Mouse (Mus musculus): ENCODE data around the gene Gpr25. TPM values are rescaled to one million over a fixed set of nuclear protein-coding genes. Genes with fewer than 3 reads are reported as not detected.

Gpr25 gene
- 0.36 and 0.55 TPM in 2 replicates for polyA plus RNA-seq (2012; rRNA removed)

GRCm38 (mm10) chr1:136260635-136261238, at the start of gene Gpr25:
Gene Gpr25 (minus strand): TSS chr1:136260873.
- Histone ChIP-seq H3K27me3 (ENCODE audit: control insufficient read depth, insufficient read depth, low read length) (peaks cover 30% of the 10 kb centered on the region), H3K36me3 (ENCODE audit: control insufficient read depth, insufficient read depth, low read length) (no peaks in the 10 kb centered on the region), H3K4me3 (ENCODE audit: low read depth, low read length) (peak within 1 kb of the TSS; percentile 59), H3K4me1 (ENCODE audit: control insufficient read depth, insufficient read depth, insufficient read length, low read length) (peaks cover 11% of the 10 kb centered on the region), H3K27ac (ENCODE audit: insufficient read depth, low read depth, low read length) (no peak within 1 kb of the TSS)
- TF ChIP-seq CTCF (IDR thresholded peaks at IDR 0.05; ENCODE audit: extremely low read depth, insufficient read length, insufficient replicate concordance, low read depth, low read length): no peak
- no peak for TF ChIP-seq POLR2A (IDR thresholded peaks at IDR 0.05; ENCODE audit: low read depth, low read length)
- WGBS: 15% methylated on average over 28 of the region's 28 CpGs

- no peak for TF ChIP-seq CTCF (IDR thresholded peaks at IDR 0.05; ENCODE audit: extremely low read depth, insufficient read length, insufficient replicate concordance, low read depth, low read length)
- TF ChIP-seq POLR2A (IDR thresholded peaks at IDR 0.05; ENCODE audit: low read depth, low read length): no peak
- 89% methylated on average over 5 of the region's 5 CpGs for WGBS
- H3K27me3 ChIP-seq (ENCODE audit: control insufficient read depth, insufficient read depth, low read length): no peaks in the 10 kb centered on the region; the same call in none of the 2 replicates
- H3K4me1 ChIP-seq (ENCODE audit: control insufficient read depth, insufficient read depth, insufficient read length, low read length): no peaks in the 10 kb centered on the region
- H3K4me3 ChIP-seq (ENCODE audit: low read depth, low read length): no peak overlapping the region
- H3K36me3 ChIP-seq (ENCODE audit: control insufficient read depth, insufficient read depth, low read length): no peaks in the 10 kb centered on the region
- no peak overlapping the region for H3K27ac ChIP-seq (ENCODE audit: insufficient read depth, low read depth, low read length)
These were observed 48.5 kb upstream of the Gpr25 start for GRCm38 (mm10) chr1:136309193-136309592.

GRCm38 (mm10) chr1:136306424-136306823, 45.8 kb upstream of the Gpr25 start:
- H3K27ac ChIP-seq (ENCODE audit: insufficient read depth, low read depth, low read length): no peak overlapping the region
- H3K27me3 ChIP-seq (ENCODE audit: control insufficient read depth, insufficient read depth, low read length): no peaks in the 10 kb centered on the region; the same call in 1 of the 2 replicates
- H3K4me3 ChIP-seq (ENCODE audit: low read depth, low read length): no peak overlapping the region
- WGBS: 55% methylated on average over 3 of the region's 3 CpGs
- no peaks in the 10 kb centered on the region for H3K36me3 ChIP-seq (ENCODE audit: control insufficient read depth, insufficient read depth, low read length)
- H3K4me1 ChIP-seq (ENCODE audit: control insufficient read depth, insufficient read depth, insufficient read length, low read length): no peaks in the 10 kb centered on the region
- TF ChIP-seq POLR2A (IDR thresholded peaks at IDR 0.05; ENCODE audit: low read depth, low read length): no peak
- TF ChIP-seq CTCF (IDR thresholded peaks at IDR 0.05; ENCODE audit: extremely low read depth, insufficient read length, insufficient replicate concordance, low read depth, low read length): no peak

- no peak overlapping the region for H3K27ac ChIP-seq (ENCODE audit: insufficient read depth, low read depth, low read length)
- TF ChIP-seq POLR2A (IDR thresholded peaks at IDR 0.05; ENCODE audit: low read depth, low read length) (no peak), CTCF (IDR thresholded peaks at IDR 0.05; ENCODE audit: extremely low read depth, insufficient read length, insufficient replicate concordance, low read depth, low read length) (no peak)
- H3K36me3 ChIP-seq (ENCODE audit: control insufficient read depth, insufficient read depth, low read length): no peaks in the 10 kb centered on the region
- no peaks in the 10 kb centered on the region for H3K4me1 ChIP-seq (ENCODE audit: control insufficient read depth, insufficient read depth, insufficient read length, low read length)
- H3K4me3 ChIP-seq (ENCODE audit: low read depth, low read length): no peak overlapping the region
- no peaks in the 10 kb centered on the region for H3K27me3 ChIP-seq (ENCODE audit: control insufficient read depth, insufficient read depth, low read length)
These were observed 33.3 kb upstream of the Gpr25 start for GRCm38 (mm10) chr1:136293961-136294360.

- no peak for TF ChIP-seq CTCF (IDR thresholded peaks at IDR 0.05; ENCODE audit: extremely low read depth, insufficient read length, insufficient replicate concordance, low read depth, low read length)
- TF ChIP-seq POLR2A (IDR thresholded peaks at IDR 0.05; ENCODE audit: low read depth, low read length): no peak
- Histone ChIP-seq H3K27me3 (ENCODE audit: control insufficient read depth, insufficient read depth, low read length) (no peaks in the 10 kb centered on the region), H3K4me3 (ENCODE audit: low read depth, low read length) (no peak overlapping the region), H3K27ac (ENCODE audit: insufficient read depth, low read depth, low read length) (no peak overlapping the region), H3K4me1 (ENCODE audit: control insufficient read depth, insufficient read depth, insufficient read length, low read length) (no peaks in the 10 kb centered on the region), H3K36me3 (ENCODE audit: control insufficient read depth, insufficient read depth, low read length) (no peaks in the 10 kb centered on the region)
- WGBS: 54% methylated on average over 1 of the region's 1 CpGs
These were observed 29.1 kb upstream of the Gpr25 start for GRCm38 (mm10) chr1:136289803-136290202.

- H3K36me3 ChIP-seq (ENCODE audit: control insufficient read depth, insufficient read depth, low read length): peaks cover 6% of the 10 kb centered on the region; the same call in 1 of the 2 replicates
- H3K27me3 ChIP-seq (ENCODE audit: control insufficient read depth, insufficient read depth, low read length): no peaks in the 10 kb centered on the region
- H3K27ac ChIP-seq (ENCODE audit: insufficient read depth, low read depth, low read length): no peak overlapping the region
- TF ChIP-seq POLR2A (IDR thresholded peaks at IDR 0.05; ENCODE audit: low read depth, low read length) (no peak), CTCF (IDR thresholded peaks at IDR 0.05; ENCODE audit: extremely low read depth, insufficient read length, insufficient replicate concordance, low read depth, low read length) (no peak)
- no peak overlapping the region for H3K4me3 ChIP-seq (ENCODE audit: low read depth, low read length)
- 89% methylated on average over 8 of the region's 8 CpGs for WGBS
- H3K4me1 ChIP-seq (ENCODE audit: control insufficient read depth, insufficient read depth, insufficient read length, low read length): no peaks in the 10 kb centered on the region
These were observed 16.7 kb upstream of the Gpr25 start for GRCm38 (mm10) chr1:136277366-136277765.

GRCm38 (mm10) chr1:136268224-136268623, 7.6 kb upstream of the Gpr25 start:
- Histone ChIP-seq H3K4me1 (ENCODE audit: control insufficient read depth, insufficient read depth, insufficient read length, low read length) (no peaks in the 10 kb centered on the region), H3K27ac (ENCODE audit: insufficient read depth, low read depth, low read length) (no peak overlapping the region), H3K27me3 (ENCODE audit: control insufficient read depth, insufficient read depth, low read length) (peaks cover 4% of the 10 kb centered on the region; the same call in 1 of the 2 replicates), H3K36me3 (ENCODE audit: control insufficient read depth, insufficient read depth, low read length) (no peaks in the 10 kb centered on the region), H3K4me3 (ENCODE audit: low read depth, low read length) (no peak overlapping the region)
- TF ChIP-seq POLR2A (IDR thresholded peaks at IDR 0.05; ENCODE audit: low read depth, low read length) (no peak), CTCF (IDR thresholded peaks at IDR 0.05; ENCODE audit: extremely low read depth, insufficient read length, insufficient replicate concordance, low read depth, low read length) (no peak)
- 80% methylated on average over 7 of the region's 7 CpGs for WGBS
